Mouse (Mus musculus) kidney, postnatal 14 days (tissue): Measurements from ENCODE around the gene Gapdhs.
A peak's percentile ranks its signal among the peaks of the same experiment; 100 is the strongest.
"Not testable (repeated sequence)": the region's sequence is repeated elsewhere in the genome, so short reads cannot be mapped to it uniquely, and the experiment has no call there.

Experiments
- DNase-seq: peaks from one replicate; pipeline ENCODE4 v3.0.0; 2022; ENCODE audit warnings: mixed read lengths

Gene Gapdhs

DNA sequence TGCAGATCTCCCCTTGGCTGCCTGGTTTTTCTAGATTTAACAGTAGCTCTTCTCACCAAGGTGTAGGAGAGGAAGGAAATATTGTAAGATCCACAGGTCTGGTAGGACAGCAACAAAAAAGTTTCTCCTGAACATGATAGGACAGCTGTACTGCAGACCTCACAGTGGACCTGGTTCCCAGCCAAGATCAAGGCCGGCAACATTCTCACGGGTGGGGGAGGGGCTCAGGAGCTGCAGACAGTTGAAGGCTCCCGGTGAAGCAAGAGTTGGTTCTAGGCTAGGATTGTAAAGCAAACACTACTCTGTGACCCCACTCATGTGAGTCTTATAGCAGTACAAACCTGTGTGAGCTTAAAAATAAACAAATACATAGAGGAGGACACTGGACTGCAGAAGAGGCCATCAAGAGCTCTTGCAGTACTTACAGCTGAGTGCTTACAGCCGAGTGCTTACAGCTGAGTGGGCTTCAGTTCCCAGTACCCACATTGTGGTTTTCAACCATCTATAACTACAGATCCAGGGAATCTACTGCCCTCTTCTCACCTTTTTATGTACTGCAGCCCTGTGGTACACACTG, 629 bp upstream of the Gapdhs start:
- peak; percentile 61 for DNase-seq

DNA sequence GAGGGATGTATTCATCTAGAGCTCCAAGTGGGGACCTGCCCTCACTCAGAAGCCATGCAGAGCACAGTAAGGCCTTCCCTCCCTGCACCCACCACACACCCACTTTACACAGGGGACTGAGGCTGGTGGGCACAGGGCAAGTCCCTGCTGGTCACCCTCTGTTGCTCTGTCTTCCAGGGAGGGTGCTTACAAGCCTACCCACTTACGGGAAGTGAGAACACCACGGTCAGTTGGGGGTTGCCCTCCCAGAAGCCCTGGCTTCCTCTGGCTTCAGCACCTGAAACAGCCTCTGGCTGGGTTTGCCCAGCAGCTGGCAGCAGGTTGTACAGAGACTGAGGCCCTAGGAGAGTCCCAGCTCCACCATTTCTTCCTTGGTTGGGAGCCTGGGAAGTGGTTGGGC, 911 bp downstream of the Gapdhs start:
- DNase-seq = not testable (repeated sequence)

DNA sequence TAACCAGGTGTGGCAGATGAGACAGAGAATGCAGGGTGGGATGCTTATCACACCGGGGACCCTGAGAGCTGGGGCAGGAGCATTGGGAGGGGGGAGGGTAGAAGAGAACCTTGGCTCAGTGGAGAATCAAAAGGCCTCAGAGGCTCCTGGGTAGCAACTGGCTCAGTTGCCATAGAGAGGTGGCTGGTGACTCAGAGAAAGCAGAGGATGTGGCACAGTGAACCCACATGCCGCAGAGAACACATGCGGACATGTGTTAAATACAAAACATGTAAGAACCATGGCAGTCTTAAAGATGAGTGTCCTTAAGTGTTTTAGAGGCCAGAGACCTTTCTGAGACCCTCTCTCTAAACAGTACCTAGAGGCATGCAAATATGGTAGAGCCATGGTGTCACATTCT, 7.3 kb downstream of the Gapdhs start:
- DNase-seq = no peak

GRCm38 (mm10) chr7:30730064-30730722, 13.3 kb downstream of the Gapdhs start:
- DNase-seq = not testable (repeated sequence)

DNA sequence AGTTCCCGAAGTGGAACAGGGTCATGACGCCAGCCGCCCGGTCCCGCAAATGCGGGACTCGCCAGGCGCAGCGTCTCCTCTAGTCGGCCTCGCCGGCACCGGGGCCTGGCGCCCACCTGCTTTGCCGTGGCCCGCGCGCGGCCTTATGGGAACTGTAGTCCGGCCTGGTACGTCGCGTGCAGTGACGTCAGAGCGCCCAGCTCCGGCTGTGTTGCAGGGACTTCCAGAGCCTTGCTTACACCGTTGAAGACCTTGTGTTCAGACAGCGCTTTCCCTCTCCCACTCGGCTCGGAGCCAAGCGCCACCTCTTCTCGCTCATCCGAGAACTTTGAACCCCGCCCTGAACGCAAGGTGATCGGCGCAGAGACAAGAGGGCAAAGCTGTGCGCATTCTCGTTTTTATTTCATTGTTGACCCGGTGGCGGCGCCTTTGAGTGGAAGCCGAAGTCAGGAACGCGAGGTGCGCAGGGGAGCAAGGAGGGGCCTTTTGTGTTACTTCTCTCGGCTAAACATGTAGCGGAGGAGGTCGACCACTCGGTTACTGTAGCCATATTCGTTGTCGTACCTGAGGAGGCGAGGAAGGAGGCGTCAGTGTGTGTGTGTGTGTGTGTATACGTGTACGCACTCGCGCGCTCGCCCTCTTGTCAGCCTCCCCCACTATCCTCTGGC, 14.0 kb downstream of the Gapdhs start, which contains the start of gene Tmem147:
Gene Tmem147, minus strand, starts transcription at position 145 of the 668 bp plus-strand sequence.
- peak; percentile 98 for DNase-seq

DNA sequence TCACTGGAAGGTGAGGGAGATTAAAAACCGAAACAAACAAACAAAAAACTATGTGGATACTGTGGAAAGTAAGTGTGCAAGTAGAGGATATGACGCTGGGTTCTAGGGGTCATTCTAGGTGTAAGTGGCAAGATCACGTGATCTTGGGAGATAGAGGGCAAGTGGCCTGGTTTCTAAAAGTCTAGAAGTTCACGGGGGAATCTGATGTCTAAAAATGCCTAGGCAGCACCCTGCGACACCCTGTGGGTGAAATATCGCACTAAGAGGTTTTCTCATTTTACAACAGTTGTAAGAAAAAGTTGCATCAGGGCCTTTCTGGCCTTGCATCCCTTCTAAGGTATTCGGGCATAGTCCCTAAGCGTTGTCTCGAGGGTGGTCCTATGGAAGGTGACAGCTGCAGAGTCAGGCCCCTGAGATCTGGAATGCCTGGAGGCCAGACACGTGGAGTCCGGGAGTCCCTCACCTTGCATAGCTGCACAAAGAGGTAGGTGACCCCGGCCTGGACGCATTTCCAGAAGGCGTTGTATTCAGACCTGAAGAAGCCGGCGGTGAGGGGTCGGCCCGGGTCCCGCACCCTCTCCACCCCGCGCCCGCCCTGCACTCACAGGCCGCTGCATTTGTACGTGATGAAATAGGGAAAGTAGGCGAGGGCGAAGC, 14.6 kb downstream of the Gapdhs start:
- no peak for DNase-seq

DNA sequence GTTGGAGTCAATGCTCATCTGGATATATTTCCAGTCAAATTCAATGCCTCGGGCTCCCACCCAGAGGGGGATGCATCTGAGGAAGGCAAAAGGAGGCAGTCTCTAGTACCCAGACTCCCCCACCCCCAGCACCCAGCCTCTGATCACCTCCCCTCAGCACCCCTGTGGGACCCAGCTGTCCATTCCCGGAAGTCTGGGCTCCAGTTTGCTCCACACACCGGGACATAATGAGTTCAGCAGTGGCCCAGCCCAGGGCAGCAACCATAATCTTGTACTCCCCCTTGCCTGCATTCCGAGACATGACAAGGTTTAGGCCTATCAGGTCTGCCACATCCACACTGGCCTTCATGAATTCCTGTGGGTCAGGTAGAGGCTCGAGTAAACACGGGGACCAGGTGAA, 15.3 kb downstream of the Gapdhs start:
- no peak for DNase-seq

DNA sequence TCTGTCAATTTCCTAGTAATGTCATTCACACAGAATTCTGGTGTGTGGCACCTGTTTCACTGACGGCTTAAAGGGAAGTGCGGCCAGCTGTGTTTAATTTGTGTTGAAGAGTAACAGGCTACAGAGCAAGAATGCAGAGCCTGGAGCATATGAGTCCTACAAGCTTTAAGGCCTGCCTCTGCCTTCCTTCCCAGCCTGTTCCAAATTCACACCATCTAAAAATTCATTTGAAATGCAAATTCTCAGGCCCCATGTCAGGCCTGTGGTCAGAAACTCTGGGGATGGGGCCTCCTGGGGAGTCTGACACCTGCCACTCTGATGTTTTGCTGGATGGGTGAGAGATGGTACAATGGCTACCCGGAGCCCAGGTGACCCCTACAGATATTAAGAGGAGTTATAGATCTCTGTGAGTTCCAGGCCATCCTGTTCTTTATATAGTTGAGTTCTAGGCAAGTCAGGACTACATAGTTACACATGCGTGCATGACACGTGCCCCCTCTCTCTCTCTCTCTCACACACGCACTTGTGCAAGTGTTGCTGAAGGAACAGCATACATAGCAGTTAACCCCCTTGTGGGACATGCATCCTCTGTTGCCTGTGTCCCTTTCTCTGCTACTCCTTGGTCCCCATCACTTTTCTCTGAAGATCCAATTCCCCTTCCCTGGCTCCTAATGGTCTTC, 20.1 kb downstream of the Gapdhs start:
- DNase-seq = no peak

- DNase-seq = no peak
These were observed 22.2 kb downstream of the Gapdhs start for GRCm38 (mm10) chr7:30721286-30721685.

DNA sequence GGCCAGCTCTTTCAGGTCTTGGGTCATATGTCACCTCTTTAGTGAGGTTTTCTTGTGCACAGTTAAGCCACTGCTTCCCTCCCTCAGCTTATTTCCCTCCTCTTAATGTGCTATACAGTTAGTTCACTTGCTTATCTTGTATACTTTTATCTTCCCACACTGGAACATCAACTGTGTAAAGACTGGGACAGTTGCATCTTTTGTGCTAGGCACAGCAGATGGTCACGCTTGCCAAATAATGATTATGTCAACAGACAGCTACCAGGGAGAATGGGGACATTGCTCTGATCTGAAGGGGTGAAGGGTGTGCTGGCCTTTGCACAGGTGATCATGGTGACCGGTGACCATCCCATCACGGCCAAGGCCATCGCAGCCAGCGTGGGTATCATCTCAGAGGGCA, 23.8 kb downstream of the Gapdhs start:
- DNase-seq = no peak

- no peak for DNase-seq
These were observed 25.8 kb downstream of the Gapdhs start for GRCm38 (mm10) chr7:30717716-30718046.

GRCm38 (mm10) chr7:30717006-30717715, 26.3 kb downstream of the Gapdhs start:
- DNase-seq = peak; percentile 61

GRCm38 (mm10) chr7:30711942-30712341, 31.5 kb downstream of the Gapdhs start, which contains the start of gene Atp4a:
Gene Atp4a, plus strand, starts transcription at chr7:30712209.
- DNase-seq = peak; percentile 24

- no peak for DNase-seq
These were observed 36.0 kb downstream of the Gapdhs start for GRCm38 (mm10) chr7:30707441-30707840.

DNA sequence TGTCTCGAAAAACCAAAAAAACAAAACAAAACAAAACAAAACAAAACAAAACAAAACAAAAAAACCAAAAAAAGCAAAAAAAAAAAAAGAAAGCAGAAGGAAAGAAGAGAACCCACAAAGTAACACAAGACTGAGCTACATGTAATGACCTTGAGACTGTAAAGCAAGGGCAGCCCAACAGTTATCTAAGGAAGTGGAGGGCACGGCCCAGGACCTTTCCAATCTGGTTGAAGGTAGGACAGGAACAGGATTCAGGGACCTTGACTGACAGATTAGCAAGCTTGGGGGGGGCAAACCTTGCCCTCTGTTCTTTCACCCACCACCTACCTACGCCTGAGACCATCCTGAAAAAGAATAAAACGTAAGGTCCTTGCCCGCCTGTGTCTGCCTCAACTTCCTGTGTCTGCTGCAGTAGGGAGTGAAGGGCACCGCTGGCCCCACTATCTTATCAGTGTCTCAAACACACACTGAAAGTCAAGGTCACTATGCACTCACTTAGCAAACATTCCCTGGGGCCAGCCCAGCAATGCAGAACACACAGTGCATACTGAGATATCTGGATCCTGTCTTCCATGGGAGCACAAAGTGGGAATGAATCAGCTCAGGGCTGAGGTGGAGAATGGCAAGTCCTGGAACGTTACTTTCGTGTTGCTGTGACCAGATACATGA, 37.1 kb downstream of the Gapdhs start:
- DNase-seq = no peak

DNA sequence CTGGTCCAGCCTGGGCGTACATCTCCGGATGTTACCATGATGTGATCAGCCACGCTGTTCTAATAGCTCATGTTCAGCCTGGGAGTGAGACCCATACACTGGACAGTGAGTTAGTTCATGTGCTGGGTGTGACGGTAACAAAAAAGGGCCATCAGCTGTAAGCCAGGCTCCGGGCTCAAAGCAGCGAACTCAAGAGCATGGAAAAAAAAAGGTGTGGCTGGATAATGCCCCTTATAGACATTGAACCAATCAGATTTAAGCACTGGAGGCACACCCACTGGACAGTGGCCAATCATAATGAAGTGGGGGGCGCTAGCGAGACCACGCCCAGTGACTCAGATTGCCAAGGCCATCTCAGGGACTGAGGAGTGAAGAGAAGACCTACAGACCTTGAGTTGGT, 44.9 kb downstream of the Gapdhs start, which contains the start of gene 2200002J24Rik:
Gene 2200002J24Rik, plus strand, starts transcription at position 338 of the 400 bp plus-strand sequence.
- peak; percentile 20 for DNase-seq

DNA sequence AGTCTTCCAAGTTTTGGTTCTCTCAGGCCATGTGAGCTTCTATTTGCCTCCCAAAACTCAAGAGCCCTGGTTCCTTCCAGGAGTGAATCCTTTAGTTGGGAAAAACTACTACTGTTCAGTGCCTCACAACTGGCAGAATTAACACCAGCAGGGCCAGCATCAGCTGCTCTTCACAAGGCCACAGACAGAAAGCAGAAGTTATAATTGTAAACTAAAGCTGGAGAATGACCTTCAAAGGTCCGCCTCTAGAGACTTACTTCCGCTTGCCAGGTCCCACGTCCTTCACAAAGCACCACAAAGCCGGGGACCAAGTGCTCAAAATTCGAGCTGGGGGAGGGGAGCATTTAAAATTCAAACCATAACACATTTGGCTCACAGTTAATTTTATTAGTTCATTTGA, 45.4 kb downstream of the Gapdhs start:
- DNase-seq = no peak

DNA sequence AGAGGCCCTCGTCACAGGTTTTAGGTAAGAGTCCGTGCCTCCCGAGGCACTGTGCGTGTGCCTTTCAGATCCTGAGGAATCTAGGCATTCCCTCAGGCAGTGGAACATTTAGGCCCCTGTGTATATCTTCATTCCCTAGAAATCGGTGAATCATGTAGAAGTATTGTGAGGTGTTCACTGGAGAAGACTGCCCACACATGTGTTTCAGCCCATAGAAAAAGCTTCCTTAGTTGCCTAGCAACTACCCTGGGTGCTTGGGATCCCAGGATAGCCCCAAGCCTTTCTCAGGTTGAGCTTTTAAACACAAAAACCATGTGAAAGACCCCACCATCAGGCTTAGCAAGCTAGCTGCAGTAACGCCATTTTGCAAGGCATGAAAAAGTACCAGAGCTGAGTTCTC, 55.2 kb downstream of the Gapdhs start:
- DNase-seq = no peak

DNA sequence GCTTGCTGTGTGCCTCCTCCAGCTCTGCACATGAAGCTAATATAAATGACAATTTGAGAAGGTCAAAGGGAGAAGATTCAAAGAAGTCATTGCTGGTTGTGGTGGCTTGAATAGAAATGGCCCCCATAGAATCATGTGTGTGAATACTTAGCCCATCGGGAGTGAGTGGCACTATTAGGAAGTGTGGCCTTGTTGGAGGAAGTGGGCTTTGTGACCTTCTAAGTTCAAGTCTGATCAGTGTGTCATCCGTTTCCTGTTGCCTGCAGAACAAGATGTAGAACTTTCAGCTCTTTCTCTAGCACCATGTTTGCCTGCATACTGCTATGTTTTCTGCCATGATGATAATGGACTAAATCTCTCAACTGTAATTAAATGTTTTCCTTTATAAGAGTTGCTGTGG, 60.1 kb downstream of the Gapdhs start:
- no peak for DNase-seq

DNA sequence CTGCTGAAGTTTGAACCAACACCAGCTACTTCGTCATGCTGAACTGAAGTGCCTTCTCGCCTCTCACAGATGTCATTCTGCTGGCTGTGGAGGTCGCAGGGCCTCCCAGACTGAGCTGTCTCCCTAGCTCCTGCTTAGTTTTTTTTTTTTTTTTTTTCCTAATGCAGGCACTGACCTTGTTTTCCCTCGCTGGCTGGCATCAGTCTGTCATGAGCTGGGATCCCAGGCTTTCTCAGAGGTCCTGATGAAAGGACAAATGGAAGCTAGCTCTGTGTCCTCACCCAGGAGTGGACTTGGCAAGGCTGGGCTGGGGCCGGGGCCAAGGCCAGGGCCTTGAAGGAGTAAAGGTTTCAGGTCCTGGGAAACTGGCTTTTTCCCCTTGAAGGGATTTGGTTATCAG, 61.6 kb downstream of the Gapdhs start:
- no peak for DNase-seq
